Mouse (Mus musculus) E14TG2a.4 (cell line): ENCODE measurements at regions not wholly inside any gene's neighbourhood (a gene's known extent, or its start where the extent isn't known, plus 50 kb on each side); places are given as distances from the start of the nearest gene placed in this dataset.

Source experiments
- CTCF ChIP-seq: conservative IDR thresholded peaks from 2 replicates; pipeline ENCODE4 v1.5.1; 2014; ENCODE audit warnings: low read length
- NANOG ChIP-seq: IDR thresholded peaks from 2 replicates; pipeline ENCODE4 v1.6.1; 2014; ENCODE audit warnings: borderline replicate concordance, low read length, mixed read lengths

DNA sequence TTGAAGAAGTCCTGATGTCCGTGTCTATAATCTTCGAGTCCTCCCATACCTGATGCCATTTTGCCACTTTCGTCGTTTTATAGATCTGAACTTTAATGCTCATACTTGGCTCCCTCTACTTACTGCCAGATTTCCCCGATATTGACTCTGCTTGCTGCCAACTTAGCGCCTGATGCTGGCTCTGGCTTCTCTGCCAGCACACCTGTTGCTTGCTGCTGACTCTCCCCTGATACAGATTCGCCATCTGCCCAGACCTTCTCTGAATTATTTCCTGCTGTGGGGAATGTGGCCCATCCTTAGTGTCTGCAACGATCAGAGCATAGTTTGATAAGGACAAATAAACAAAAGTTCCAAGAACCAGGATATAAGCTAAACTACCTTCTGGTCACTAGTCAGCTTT, 173.3 kb upstream of the Ptbp2 start:
- TF ChIP-seq CTCF (no peak), NANOG (no peak)
